Mouse (Mus musculus): ENCODE measurements around the gene Ttc7b. TPM values are rescaled to one million over a fixed set of nuclear protein-coding genes. Genes with fewer than 3 reads are reported as not detected.
A peak's percentile ranks its signal among the peaks of the same experiment; 100 is the strongest.

The Ttc7b gene
- polyA plus RNA-seq, 1 experiment from 2014 or later = 6.5 TPM

- H3K9ac ChIP-seq (replicated peaks) = peak overlapping the region; percentile 92
- H3K4me1 ChIP-seq = peaks cover 26% of the 10 kb centered on the region
- H3K27me3 ChIP-seq = no peaks in the 10 kb centered on the region
- ATAC-seq (replicated peaks) = peak; percentile 23
- H3K4me2 ChIP-seq (replicated peaks) = peak overlapping the region; percentile 64
- peak overlapping the region; percentile 86 for H3K27ac ChIP-seq (replicated peaks)
- H3K36me3 ChIP-seq = no peaks in the 10 kb centered on the region
- peak overlapping the region; percentile 97 for H3K4me3 ChIP-seq
- no peaks in the 10 kb centered on the region for H3K9me3 ChIP-seq
- WGBS = 52% methylated on average over 7 of the region's 7 CpGs
Measured at GRCm38 (mm10) chr12:100519684-100520076, 946 bp downstream of the Ttc7b start.

DNA sequence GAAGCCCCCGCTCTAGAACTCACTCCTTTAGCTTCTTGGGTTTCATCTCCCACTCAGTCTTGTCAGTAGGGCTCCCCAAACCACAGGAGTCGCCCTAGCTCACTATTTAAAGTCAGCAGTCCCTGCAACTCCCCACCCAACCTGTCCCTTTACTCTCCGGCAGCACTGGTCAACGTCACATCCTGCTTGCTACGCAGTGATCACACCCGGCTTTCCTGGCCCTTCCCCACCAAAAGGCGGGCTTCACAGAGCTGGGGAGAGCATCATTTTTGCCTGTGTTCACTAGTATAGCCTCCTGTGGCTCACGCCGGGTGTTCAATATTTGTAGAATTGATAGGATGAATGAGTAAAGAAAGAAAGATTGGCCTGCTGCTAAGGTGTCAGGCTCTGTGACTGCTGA is 3.3 kb downstream of the Ttc7b start:
- no peak for ATAC-seq (replicated peaks)
- Histone ChIP-seq H3K4me1 (peaks cover 26% of the 10 kb centered on the region), H3K36me3 (no peaks in the 10 kb centered on the region), H3K27ac (replicated peaks) (no peak overlapping the region), H3K4me3 (no peak overlapping the region), H3K9me3 (no peaks in the 10 kb centered on the region), H3K4me2 (replicated peaks) (no peak overlapping the region), H3K27me3 (no peaks in the 10 kb centered on the region), H3K9ac (replicated peaks) (no peak overlapping the region)
- WGBS = 94% methylated on average over 9 of the region's 9 CpGs

DNA sequence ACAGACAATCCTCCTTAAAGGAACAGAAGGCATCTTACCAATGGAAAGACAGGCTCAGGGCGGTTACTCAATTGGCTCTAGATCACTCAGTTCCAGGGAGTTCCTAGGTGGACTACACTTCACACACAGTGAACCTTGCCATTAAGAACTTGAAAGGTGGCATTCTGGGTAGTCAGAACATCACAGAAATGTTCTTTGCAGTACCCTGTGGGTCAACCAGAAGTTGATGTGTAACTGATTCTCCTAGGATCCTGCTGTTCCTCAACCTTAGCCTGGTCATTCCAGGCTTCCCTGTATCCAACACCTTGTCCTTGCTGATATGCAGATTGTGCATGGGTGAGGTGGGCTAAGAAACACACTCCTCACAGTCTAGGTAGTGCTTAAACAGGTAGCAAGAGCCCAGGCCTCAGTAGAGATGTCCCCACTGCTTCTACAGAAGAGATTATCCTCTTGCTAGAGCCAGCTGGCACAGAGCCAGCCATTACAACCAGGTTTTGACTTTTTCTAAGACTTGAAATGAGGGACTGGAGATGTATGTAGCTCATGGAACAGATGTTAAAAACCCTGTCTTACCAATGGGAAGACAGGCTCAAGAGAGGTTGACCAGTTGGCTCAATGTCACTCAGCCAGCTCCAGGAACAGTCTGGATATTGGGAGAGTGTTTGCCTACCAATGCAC is 4.3 kb downstream of the Ttc7b start:
- no peak for ATAC-seq (replicated peaks)
- no peaks in the 10 kb centered on the region for H3K27me3 ChIP-seq
- H3K9me3 ChIP-seq = no peaks in the 10 kb centered on the region
- 100% methylated on average over 1 of the region's 1 CpGs for WGBS
- H3K36me3 ChIP-seq = no peaks in the 10 kb centered on the region
- H3K4me1 ChIP-seq = peaks cover 26% of the 10 kb centered on the region
- H3K9ac ChIP-seq (replicated peaks) = no peak overlapping the region
- H3K27ac ChIP-seq (replicated peaks) = no peak overlapping the region
- no peak overlapping the region for H3K4me3 ChIP-seq
- no peak overlapping the region for H3K4me2 ChIP-seq (replicated peaks)

DNA sequence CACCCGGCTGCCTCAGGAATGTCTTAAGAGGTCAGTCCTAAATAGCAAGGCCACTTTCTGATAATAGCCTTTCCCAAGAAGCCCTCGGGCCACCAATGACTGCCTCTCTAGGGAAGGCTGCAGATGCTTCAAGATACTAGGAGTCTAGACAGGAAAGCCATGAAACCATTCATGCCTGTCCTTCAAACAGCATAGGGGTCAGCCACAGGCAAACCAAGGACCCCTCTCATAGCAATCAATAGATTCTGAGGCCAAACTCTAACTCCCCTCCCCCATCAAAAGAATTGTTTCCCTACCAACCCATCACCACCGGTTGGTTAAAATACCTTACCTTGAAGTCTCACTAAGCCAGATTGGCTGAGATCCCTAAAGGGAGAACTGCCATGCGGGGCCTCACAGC is 5.1 kb downstream of the Ttc7b start:
- H3K27me3 ChIP-seq = no peaks in the 10 kb centered on the region
- H3K9me3 ChIP-seq = no peaks in the 10 kb centered on the region
- peaks cover 3% of the 10 kb centered on the region; the same call in 1 of the 2 replicates for H3K36me3 ChIP-seq
- no peak for ATAC-seq (replicated peaks)
- no peak overlapping the region for H3K4me3 ChIP-seq
- H3K9ac ChIP-seq (replicated peaks) = no peak overlapping the region
- no peak overlapping the region for H3K27ac ChIP-seq (replicated peaks)
- WGBS = 95% methylated on average over 4 of the region's 4 CpGs
- H3K4me2 ChIP-seq (replicated peaks) = no peak overlapping the region
- peaks cover 21% of the 10 kb centered on the region for H3K4me1 ChIP-seq

DNA sequence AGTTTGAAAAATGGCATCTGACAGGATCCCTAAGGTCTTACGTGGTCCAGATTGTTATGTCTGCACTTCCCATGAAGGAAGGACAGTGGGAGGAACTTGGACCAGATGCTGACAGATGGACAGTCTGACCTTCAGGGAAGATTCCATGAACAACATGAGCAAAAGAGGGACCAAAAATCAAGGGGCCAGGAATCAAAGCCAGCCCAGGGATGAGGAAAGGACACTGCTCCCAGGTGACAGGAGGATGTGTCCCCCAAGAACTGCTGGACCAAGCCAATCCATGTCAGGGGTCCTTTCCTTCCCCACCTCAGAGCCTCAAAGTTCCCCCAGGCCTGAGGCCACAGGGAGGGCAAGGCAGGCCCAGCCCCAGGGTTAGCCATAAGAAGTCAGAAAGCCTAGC is 6.0 kb downstream of the Ttc7b start:
- peaks cover 16% of the 10 kb centered on the region for H3K4me1 ChIP-seq
- ATAC-seq (replicated peaks) = no peak
- peaks cover 3% of the 10 kb centered on the region; the same call in 1 of the 2 replicates for H3K36me3 ChIP-seq
- H3K27ac ChIP-seq (replicated peaks) = no peak overlapping the region
- 95% methylated on average over 1 of the region's 1 CpGs for WGBS
- no peak overlapping the region for H3K9ac ChIP-seq (replicated peaks)
- no peaks in the 10 kb centered on the region for H3K9me3 ChIP-seq
- H3K27me3 ChIP-seq = no peaks in the 10 kb centered on the region
- H3K4me3 ChIP-seq = no peak overlapping the region
- H3K4me2 ChIP-seq (replicated peaks) = no peak overlapping the region

DNA sequence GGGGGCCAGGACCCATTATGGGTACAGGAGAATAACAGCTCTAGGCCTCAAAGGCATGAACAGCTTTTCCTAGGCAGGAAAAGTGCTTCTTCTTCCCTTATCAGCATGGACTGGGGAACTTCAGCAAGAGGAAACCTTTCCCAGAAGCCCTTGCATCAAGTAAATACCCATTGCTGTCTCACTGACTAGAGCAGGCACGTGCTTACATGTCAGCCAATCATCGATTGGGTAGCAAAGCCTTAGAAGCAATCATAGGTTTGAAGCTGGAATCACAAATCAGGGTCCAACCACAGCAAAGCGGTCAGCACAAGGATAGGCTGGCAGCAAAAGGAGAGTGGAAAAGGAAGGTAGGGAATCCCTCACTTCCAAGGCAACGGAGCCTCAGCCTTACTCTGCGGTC is 7.5 kb downstream of the Ttc7b start:
- H3K9ac ChIP-seq (replicated peaks) = no peak overlapping the region
- peaks cover 3% of the 10 kb centered on the region; the same call in 1 of the 2 replicates for H3K36me3 ChIP-seq
- H3K4me3 ChIP-seq = no peak overlapping the region
- no peaks in the 10 kb centered on the region for H3K27me3 ChIP-seq
- no peak for ATAC-seq (replicated peaks)
- H3K27ac ChIP-seq (replicated peaks) = no peak overlapping the region
- 94% methylated on average over 5 of the region's 5 CpGs for WGBS
- H3K4me2 ChIP-seq (replicated peaks) = no peak overlapping the region
- 0 out of 2 replicates have a peak, but pooled peaks cover 3% of the 10 kb centered on the region for H3K4me1 ChIP-seq
- no peaks in the 10 kb centered on the region for H3K9me3 ChIP-seq

GRCm38 (mm10) chr12:100512641-100513040 is 8.0 kb downstream of the Ttc7b start:
- Histone ChIP-seq H3K9me3 (no peaks in the 10 kb centered on the region), H3K4me3 (no peak overlapping the region), H3K9ac (replicated peaks) (no peak overlapping the region), H3K27ac (replicated peaks) (no peak overlapping the region), H3K4me2 (replicated peaks) (no peak overlapping the region), H3K27me3 (no peaks in the 10 kb centered on the region), H3K36me3 (peaks cover 3% of the 10 kb centered on the region; the same call in 1 of the 2 replicates), H3K4me1 (no peaks in the 10 kb centered on the region)
- 93% methylated on average over 9 of the region's 9 CpGs for WGBS
- no peak for ATAC-seq (replicated peaks)

DNA sequence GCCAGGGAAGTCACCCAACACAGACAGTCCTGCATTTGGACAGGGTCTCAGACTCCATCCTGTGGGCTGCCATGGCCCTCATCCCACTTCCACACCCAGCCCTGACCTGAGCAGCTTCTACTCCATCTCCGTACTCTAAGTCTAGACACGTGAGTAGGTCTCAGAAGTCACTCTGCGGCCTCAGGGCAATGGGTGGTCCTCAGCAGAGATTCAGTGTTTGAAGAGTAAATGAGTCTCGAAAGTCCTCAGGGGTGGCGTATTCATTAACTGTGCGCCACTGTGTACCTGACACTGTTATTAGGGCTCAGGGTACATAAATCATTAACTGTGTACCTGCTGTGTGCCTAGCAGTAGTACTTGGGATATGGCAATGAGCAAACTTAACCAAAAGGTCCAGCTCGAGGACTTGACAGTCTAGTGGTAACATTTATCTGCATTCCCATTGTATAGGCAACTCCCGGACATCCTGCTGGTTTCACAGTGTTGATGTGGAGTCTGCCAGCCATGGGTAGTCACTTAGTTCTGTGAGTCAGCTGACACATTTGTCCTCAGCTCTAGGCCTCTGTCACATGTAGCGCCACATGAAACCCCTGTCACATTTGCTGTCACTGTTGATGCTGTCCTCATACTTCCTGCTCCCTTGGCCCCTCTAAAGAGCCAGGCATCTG is 10.9 kb downstream of the Ttc7b start:
- Histone ChIP-seq H3K4me3 (no peak overlapping the region), H3K9me3 (no peaks in the 10 kb centered on the region), H3K4me1 (no peaks in the 10 kb centered on the region), H3K27me3 (no peaks in the 10 kb centered on the region), H3K9ac (replicated peaks) (no peak overlapping the region), H3K36me3 (peaks cover 3% of the 10 kb centered on the region; the same call in 1 of the 2 replicates), H3K4me2 (replicated peaks) (no peak overlapping the region), H3K27ac (replicated peaks) (no peak overlapping the region)
- 86% methylated on average over 9 of the region's 9 CpGs for WGBS
- ATAC-seq (replicated peaks) = no peak

- WGBS = 93% methylated on average over 5 of the region's 5 CpGs
- Histone ChIP-seq H3K27ac (replicated peaks) (no peak overlapping the region), H3K9ac (replicated peaks) (no peak overlapping the region), H3K27me3 (no peaks in the 10 kb centered on the region), H3K9me3 (no peaks in the 10 kb centered on the region), H3K36me3 (peaks cover 3% of the 10 kb centered on the region; the same call in 1 of the 2 replicates), H3K4me2 (replicated peaks) (no peak overlapping the region), H3K4me3 (no peak overlapping the region), H3K4me1 (no peaks in the 10 kb centered on the region)
- no peak for ATAC-seq (replicated peaks)
Measured at GRCm38 (mm10) chr12:100508668-100509067, 12.0 kb downstream of the Ttc7b start.

- Histone ChIP-seq H3K4me1 (no peaks in the 10 kb centered on the region), H3K27ac (replicated peaks) (no peak overlapping the region), H3K27me3 (no peaks in the 10 kb centered on the region), H3K9ac (replicated peaks) (no peak overlapping the region), H3K4me3 (no peak overlapping the region), H3K36me3 (no peaks in the 10 kb centered on the region), H3K9me3 (no peaks in the 10 kb centered on the region), H3K4me2 (replicated peaks) (no peak overlapping the region)
- WGBS = 97% methylated on average over 1 of the region's 1 CpGs
- no peak for ATAC-seq (replicated peaks)
Measured at GRCm38 (mm10) chr12:100505484-100505883, 15.1 kb downstream of the Ttc7b start.

DNA sequence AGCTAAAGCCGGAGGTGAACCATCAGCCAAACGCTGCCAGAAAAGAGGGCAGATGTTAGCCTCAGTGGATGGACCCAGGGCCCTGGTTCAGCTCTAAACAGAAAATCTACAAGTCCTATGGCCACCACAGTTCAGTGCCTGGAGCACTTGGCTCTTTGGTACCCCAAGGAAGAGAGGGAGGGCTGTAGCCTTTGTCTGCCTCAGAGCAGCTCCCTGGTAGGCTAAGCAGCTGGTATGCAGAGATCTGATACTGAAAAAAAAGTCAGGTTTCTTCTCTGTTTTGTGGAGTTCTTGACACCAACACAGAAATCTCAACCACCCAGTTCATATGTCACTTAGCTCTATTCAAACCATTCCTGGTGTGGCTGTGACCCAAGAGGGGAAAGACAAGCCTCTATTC is 16.0 kb downstream of the Ttc7b start:
- WGBS = 91% methylated on average over 2 of the region's 2 CpGs
- H3K36me3 ChIP-seq = peaks cover 5% of the 10 kb centered on the region
- no peaks in the 10 kb centered on the region for H3K4me1 ChIP-seq
- H3K27me3 ChIP-seq = no peaks in the 10 kb centered on the region
- no peak for ATAC-seq (replicated peaks)
- no peak overlapping the region for H3K4me3 ChIP-seq
- H3K9me3 ChIP-seq = no peaks in the 10 kb centered on the region
- H3K27ac ChIP-seq (replicated peaks) = no peak overlapping the region
- H3K9ac ChIP-seq (replicated peaks) = no peak overlapping the region
- H3K4me2 ChIP-seq (replicated peaks) = no peak overlapping the region

DNA sequence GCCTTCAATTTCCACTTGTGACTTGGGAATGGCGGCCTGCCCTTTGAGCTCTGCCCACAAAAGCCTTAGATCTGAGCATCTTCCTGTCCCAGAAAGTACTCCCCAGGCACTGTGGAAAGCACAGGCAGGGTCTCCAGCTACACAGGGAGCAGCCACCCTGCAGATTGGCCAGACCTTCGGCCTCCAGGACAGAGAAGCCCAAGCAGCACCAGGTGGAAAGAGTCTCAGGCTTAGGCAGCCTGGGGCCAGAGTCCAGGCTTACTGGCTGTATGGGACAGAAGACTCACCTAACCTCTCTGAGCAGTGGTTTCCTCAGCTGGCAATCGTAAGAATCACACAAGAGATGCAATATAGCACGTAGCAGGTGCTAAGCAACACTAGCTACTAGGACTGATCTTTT is 17.0 kb downstream of the Ttc7b start:
- H3K27ac ChIP-seq (replicated peaks) = no peak overlapping the region
- no peaks in the 10 kb centered on the region for H3K4me1 ChIP-seq
- H3K27me3 ChIP-seq = no peaks in the 10 kb centered on the region
- ATAC-seq (replicated peaks) = no peak
- H3K4me3 ChIP-seq = no peak overlapping the region
- H3K9ac ChIP-seq (replicated peaks) = no peak overlapping the region
- H3K4me2 ChIP-seq (replicated peaks) = no peak overlapping the region
- no peaks in the 10 kb centered on the region for H3K9me3 ChIP-seq
- WGBS = 87% methylated on average over 4 of the region's 4 CpGs
- peaks cover 14% of the 10 kb centered on the region for H3K36me3 ChIP-seq
